ENCODE assay signal across 15 mouse cellular contexts in genomic region chr11:31684913-31685567, GRCm38 (mm10). TPM values are rescaled to one million over a fixed set of nuclear protein-coding genes. Genes with fewer than 3 reads are reported as not detected.
DNase-seq lines count a peak whose midpoint lies in the region; ATAC-seq and TF ChIP-seq lines count a peak whose summit lies in the region.
"Had no signal": no experiment of that assay in that cellular context is flagged by ENCODE, and none has a peak within 500 bp of the region (broad histone marks: within the 10 kb centered on the region; RNA-seq: fewer than 3 reads in every experiment).

No protein-coding gene starts in this region.

- no peaks in the 10 kb centered on the region for H3K27me3 ChIP-seq in hindbrain, postnatal 0 days (ENCODE audit: insufficient read depth, low read length)
- H3K27me3 ChIP-seq in hindbrain, embryonic 11.5 days (ENCODE audit: control insufficient read depth, insufficient read depth, low read length): no peaks in the 10 kb centered on the region
- no peaks in the 10 kb centered on the region for H3K27me3 ChIP-seq in liver, embryonic 16.5 days (ENCODE audit: control insufficient read depth, insufficient read depth, low read depth, low read length)
- H3K27me3 ChIP-seq in midbrain, postnatal 0 days (ENCODE audit: insufficient read depth, low read length): no peaks in the 10 kb centered on the region
- H3K27me3 ChIP-seq: CH12.LX; hindbrain, embryonic 15.5 days; limb, embryonic 15.5 days; neural tube, embryonic 15.5 days had no signal

- H3K27ac ChIP-seq in hindbrain, postnatal 0 days: no peak overlapping the region
- no peak overlapping the region for H3K27ac ChIP-seq in hindbrain, embryonic 11.5 days (ENCODE audit: low read depth, low read length)
- no peak overlapping the region for H3K27ac ChIP-seq in liver, embryonic 16.5 days (ENCODE audit: low read length)
- no peak overlapping the region for H3K27ac ChIP-seq in midbrain, postnatal 0 days (ENCODE audit: low read depth, low read length)
- H3K27ac ChIP-seq: hindbrain, embryonic 15.5 days; limb, embryonic 15.5 days; neural tube, embryonic 15.5 days had no signal

- no peak for TF ChIP-seq CTCF in hindbrain, postnatal 0 days (IDR thresholded peaks at IDR 0.05; ENCODE audit: low read depth)
- no peak for TF ChIP-seq CTCF in midbrain, postnatal 0 days (IDR thresholded peaks at IDR 0.05)

- H3K9ac ChIP-seq in hindbrain, postnatal 0 days (replicated peaks; ENCODE audit: low read length): no peak overlapping the region
- H3K9ac ChIP-seq in hindbrain, embryonic 11.5 days (ENCODE audit: low read depth, low read length): no peak overlapping the region
- H3K9ac ChIP-seq in liver, embryonic 16.5 days (ENCODE audit: low read depth, low read length): no peak overlapping the region
- H3K9ac ChIP-seq in midbrain, postnatal 0 days (replicated peaks; ENCODE audit: low read length, poor library complexity, severe bottlenecking): no peak overlapping the region
- H3K9ac ChIP-seq: hindbrain, embryonic 15.5 days; limb, embryonic 15.5 days; neural tube, embryonic 15.5 days had no signal

- WGBS in hindbrain, postnatal 0 days: 78% methylated on average over 9 of the region's 9 CpGs
- 84% methylated on average over 9 of the region's 9 CpGs for WGBS in hindbrain, embryonic 11.5 days
- 68% methylated on average over 9 of the region's 9 CpGs for WGBS in liver, embryonic 16.5 days (ENCODE audit: insufficient replicate concordance)
- WGBS in midbrain, postnatal 0 days: 81% methylated on average over 9 of the region's 9 CpGs

- no peaks in the 10 kb centered on the region for H3K36me3 ChIP-seq in hindbrain, postnatal 0 days (ENCODE audit: insufficient read depth, low read length)
- H3K36me3 ChIP-seq in hindbrain, embryonic 11.5 days (ENCODE audit: control insufficient read depth, insufficient read depth, low read length): no peaks in the 10 kb centered on the region
- H3K36me3 ChIP-seq in liver, embryonic 16.5 days (ENCODE audit: control insufficient read depth, insufficient read depth): no peaks in the 10 kb centered on the region
- no peaks in the 10 kb centered on the region for H3K36me3 ChIP-seq in midbrain, postnatal 0 days (ENCODE audit: insufficient read depth, low read length)
- H3K36me3 ChIP-seq: hindbrain, embryonic 15.5 days; limb, embryonic 15.5 days; neural tube, embryonic 15.5 days had no signal

- H3K4me1 ChIP-seq in hindbrain, postnatal 0 days (ENCODE audit: insufficient read depth, low read length): no peaks in the 10 kb centered on the region
- no peaks in the 10 kb centered on the region for H3K4me1 ChIP-seq in hindbrain, embryonic 11.5 days (replicated peaks; ENCODE audit: control insufficient read depth, insufficient read depth, low read length)
- H3K4me1 ChIP-seq in liver, embryonic 16.5 days (ENCODE audit: control insufficient read depth, low read depth, low read length): peaks cover 33% of the 10 kb centered on the region
- no peaks in the 10 kb centered on the region for H3K4me1 ChIP-seq in midbrain, postnatal 0 days (ENCODE audit: insufficient read depth, low read length)
- H3K4me1 ChIP-seq: hindbrain, embryonic 15.5 days; neural tube, embryonic 15.5 days had no signal

- H3K4me3 ChIP-seq in hindbrain, postnatal 0 days (ENCODE audit: low read length): no peak overlapping the region
- H3K4me3 ChIP-seq in hindbrain, embryonic 11.5 days (ENCODE audit: low read depth, low read length): no peak overlapping the region
- H3K4me3 ChIP-seq in liver, embryonic 16.5 days (ENCODE audit: low read depth, low read length): peak overlapping the region; percentile 37
- H3K4me3 ChIP-seq in midbrain, postnatal 0 days (ENCODE audit: low read depth, low read length): no peak overlapping the region
- H3K4me3 ChIP-seq: hindbrain, embryonic 15.5 days; limb, embryonic 15.5 days; neural tube, embryonic 15.5 days had no signal

- H3K4me2 ChIP-seq in hindbrain, postnatal 0 days (ENCODE audit: low read depth, low read length): no peak overlapping the region
- no peak overlapping the region for H3K4me2 ChIP-seq in hindbrain, embryonic 11.5 days (replicated peaks; ENCODE audit: low read depth, low read length)
- peak overlapping the region; percentile 6; the same call in 1 of the 2 replicates for H3K4me2 ChIP-seq in liver, embryonic 16.5 days (ENCODE audit: low read depth, low read length)
- no peak overlapping the region for H3K4me2 ChIP-seq in midbrain, postnatal 0 days (ENCODE audit: low read depth, low read length, poor library complexity, severe bottlenecking)
- H3K4me2 ChIP-seq: hindbrain, embryonic 15.5 days; limb, embryonic 15.5 days; neural tube, embryonic 15.5 days had no signal

- no peaks in the 10 kb centered on the region for H3K9me3 ChIP-seq in hindbrain, postnatal 0 days (ENCODE audit: low read length)
- no peaks in the 10 kb centered on the region for H3K9me3 ChIP-seq in hindbrain, embryonic 11.5 days (ENCODE audit: control insufficient read depth, low read length)
- no peaks in the 10 kb centered on the region for H3K9me3 ChIP-seq in liver, embryonic 16.5 days (replicated peaks; ENCODE audit: control insufficient read depth, low read length)
- H3K9me3 ChIP-seq in midbrain, postnatal 0 days (ENCODE audit: low read length): no peaks in the 10 kb centered on the region
- H3K9me3 ChIP-seq: hindbrain, embryonic 15.5 days; limb, embryonic 15.5 days; neural tube, embryonic 15.5 days had no signal

- ATAC-seq in hindbrain, postnatal 0 days: 0 out of 2 replicates have a peak, but pooled peaks have one; percentile 9
- no peak for ATAC-seq in hindbrain, embryonic 11.5 days (ENCODE audit: low FRiP score)
- ATAC-seq in erythroblast, adult 5-6 weeks (replicated peaks; ENCODE audit: low FRiP score, poor library complexity, severe bottlenecking): peak; percentile 66
- 0 out of 2 replicates have a peak, but pooled peaks have one; percentile 41 for ATAC-seq in liver, embryonic 16.5 days (ENCODE audit: low read depth)
- no peak for ATAC-seq in midbrain, postnatal 0 days (ENCODE audit: low FRiP score)

- DNase-seq in hindbrain, postnatal 0 days (ENCODE audit: low spot score): no peak
- DNase-seq in hindbrain, embryonic 11.5 days (ENCODE audit: low spot score): no peak
- DNase-seq in kidney, postnatal 10 days: peak; percentile 40
- DNase-seq in frontal cortex, postnatal 25 days (ENCODE audit: low spot score in 2 of 2): no peak
- DNase-seq in midbrain, postnatal 0 days (ENCODE audit: low spot score): no peak
- DNase-seq in gastrocnemius, postnatal 4 days (ENCODE audit: low spot score in 2 of 2): no peak
- DNase-seq: cerebellum, postnatal 25 days; heart, adult 11 months; heart, postnatal 10 days had no signal

RNA-seq across cellular contexts. Expression of gene Bod1, which starts 13.4 kb away (rescaled TPM):
- 91.2 and 113 TPM in 2 replicates for total RNA-seq in hindbrain, postnatal 0 days (2014; rRNA removed)
- 125 and 134 TPM in 2 replicates for polyA plus RNA-seq in hindbrain, postnatal 0 days (2015; fragmentation: Nextera tagmentation; extraction: Ambion mirVana)
- polyA plus RNA-seq in hindbrain, embryonic 11.5 days (2014; fragmentation: Nextera tagmentation; extraction: Ambion mirVana): 149 and 164 TPM in 2 replicates
- total RNA-seq in erythroblast, adult 5-6 weeks (2015; ENCODE audit: low replicate concordance): 1.9 and 4.6 TPM in 2 replicates
- total RNA-seq in erythroblast, adult 5-6 weeks (2017; ENCODE audit: low replicate concordance): 1.5 and 3.2 TPM in 2 replicates
- 9.6 and 11.6 TPM in 2 replicates for polyA plus RNA-seq in liver, embryonic 16.5 days (2015; fragmentation: Nextera tagmentation; extraction: Ambion mirVana)
- 91.6 and 129 TPM in 2 replicates for total RNA-seq in midbrain, postnatal 0 days (2014; rRNA removed)
- 126 and 134 TPM in 2 replicates for polyA plus RNA-seq in midbrain, postnatal 0 days (2015; fragmentation: Nextera tagmentation; extraction: Ambion mirVana)
- total RNA-seq in gastrocnemius, postnatal 4 days (2021): 100 to 1,000 TPM; 109 to 111 TPM

Comparison
In these comparisons a context has a peak if more than half of its experiments do, and no peak if none do; other contexts are left out.
1. ATAC-seq: peak in hindbrain, postnatal 0 days (single experiment), erythroblast, adult 5-6 weeks (single experiment) and liver, embryonic 16.5 days (single experiment); none in hindbrain, embryonic 11.5 days (single experiment) and midbrain, postnatal 0 days (single experiment).
2. RNA of gene Bod1, which starts 13.4 kb away (total RNA-seq): 109 to 111 TPM in gastrocnemius, postnatal 4 days, 91.6 to 129 TPM in midbrain, postnatal 0 days and 91.2 to 113 TPM in hindbrain, postnatal 0 days; 1.5 to 4.6 TPM in erythroblast, adult 5-6 weeks; every median in the first group is over 10 times any median in the second.